Mouse (Mus musculus): ENCODE data around the gene Olfr1120.
"Not testable (repeated sequence)": the region's sequence is repeated elsewhere in the genome, so short reads cannot be mapped to it uniquely, and the experiment has no call there.

Olfr1120 gene
- long read RNA-seq, experiment 1 = 0 reads
- long read RNA-seq, experiment 2 = 0 reads

- intact Hi-C loops (cut with DNase I) = no loop called here
Measured at GRCm38 (mm10) chr2:87354515-87354914, at the start of gene Olfr1120. Gene Olfr1120 (plus strand): TSS chr2:87354815.

- intact Hi-C loops (cut with DNase I) = no loop called here
Measured at GRCm38 (mm10) chr2:87307281-87307680, 47.3 kb upstream of the Olfr1120 start, which contains the start of gene Olfr1118. Gene Olfr1118 (plus strand): TSS chr2:87307581.

GRCm38 (mm10) chr2:87360121-87360520 lies 5.5 kb downstream of the Olfr1120 start:
- intact Hi-C loops (cut with DNase I) = not testable (repeated sequence)

GRCm38 (mm10) chr2:87369595-87369994 lies 15.0 kb downstream of the Olfr1120 start, which contains the start of gene Olfr1121:
Gene Olfr1121 (plus strand): TSS chr2:87369895.
- intact Hi-C loops (cut with DNase I) = no loop called here

- intact Hi-C loops (cut with DNase I) = no loop called here
Measured at GRCm38 (mm10) chr2:87371726-87372125, 17.1 kb downstream of the Olfr1120 start.

GRCm38 (mm10) chr2:87383935-87384334 lies 29.3 kb downstream of the Olfr1120 start:
- intact Hi-C loops (cut with DNase I) = no loop called here

DNA sequence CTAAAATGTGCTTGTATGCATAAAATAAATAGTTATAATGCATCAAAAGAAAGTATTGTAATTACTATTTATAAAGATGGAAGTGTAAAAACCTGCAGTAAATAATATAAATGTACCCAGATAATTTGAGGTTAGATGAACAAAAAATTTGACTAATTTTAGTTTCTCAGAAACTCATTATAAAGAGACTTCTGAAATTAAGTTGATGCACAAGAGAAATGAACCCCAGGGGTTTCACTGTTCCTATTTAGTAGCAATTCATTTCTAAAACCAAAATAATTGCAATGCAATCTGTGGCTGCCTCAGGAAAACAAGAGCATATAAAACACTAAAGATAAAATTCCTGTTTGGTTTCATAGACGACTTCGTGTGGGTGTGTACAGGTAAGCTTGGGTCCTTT lies 30.9 kb downstream of the Olfr1120 start, which contains the start of gene Olfr1122:
Gene Olfr1122 (plus strand): TSS at position 301 of the 400 bp plus-strand sequence.
- intact Hi-C loops (cut with DNase I) = no loop called here

DNA sequence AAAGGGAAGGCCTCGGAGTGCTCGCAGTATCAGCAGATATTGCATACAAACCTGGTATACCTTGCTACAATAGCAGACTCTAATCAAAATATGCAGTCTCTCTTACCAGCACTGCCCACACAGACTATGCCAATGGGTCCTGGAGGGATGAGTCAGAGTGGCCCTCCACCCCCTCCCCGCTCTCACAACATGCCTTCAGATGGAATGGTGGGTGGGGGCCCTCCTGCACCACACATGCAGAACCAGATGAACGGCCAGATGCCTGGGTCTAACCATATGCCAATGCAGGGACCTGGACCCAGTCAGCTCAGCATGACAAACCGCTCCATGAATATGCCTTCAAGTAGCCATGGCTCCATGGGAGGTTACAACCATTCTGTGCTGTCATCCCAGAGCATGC lies 39.0 kb downstream of the Olfr1120 start:
- intact Hi-C loops (cut with DNase I) = not testable (repeated sequence)

- intact Hi-C loops (cut with DNase I) = not testable (repeated sequence)
Measured at GRCm38 (mm10) chr2:87394686-87395085, 40.1 kb downstream of the Olfr1120 start.

All from adrenal gland (tissue).